Mouse (Mus musculus): ENCODE data around the gene Lair1. TPM values are rescaled to one million over a fixed set of nuclear protein-coding genes. Genes with fewer than 3 reads are reported as not detected.

Gene Lair1
- polyA plus RNA-seq (2015; fragmentation: Nextera tagmentation; extraction: Ambion mirVana): 2.1 and 2.2 TPM in 2 replicates

DNA sequence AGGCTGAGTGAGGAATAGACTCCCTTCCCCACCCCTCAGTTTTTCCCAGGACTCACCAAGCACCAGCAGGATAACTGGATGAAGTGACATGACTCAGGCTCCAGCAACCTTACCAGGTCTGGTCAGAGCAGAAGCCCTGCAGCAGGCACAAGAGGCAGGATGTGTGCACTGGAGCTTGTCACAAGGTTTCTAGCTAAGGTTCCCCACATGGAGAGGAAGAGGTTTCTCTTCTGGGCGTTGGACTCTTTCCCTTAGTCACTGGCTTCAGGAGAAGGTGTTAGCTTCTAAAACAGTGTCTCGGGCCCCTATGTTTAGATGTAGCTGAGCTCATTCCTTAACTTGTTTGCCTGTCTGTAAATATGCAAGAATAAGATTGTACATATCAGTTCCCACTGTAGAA lies at the start of gene Lair1:
Lair1 (minus strand) TSS at position 192 of the 400 bp plus-strand sequence.
- no peak within 1 kb of the TSS for H3K9ac ChIP-seq
- no peak within 1 kb of the TSS for H3K4me2 ChIP-seq
- no peaks in the 10 kb centered on the region for H3K36me3 ChIP-seq
- H3K27ac ChIP-seq: no peak within 1 kb of the TSS
- H3K4me3 ChIP-seq (replicated peaks): no peak within 1 kb of the TSS
- no peak for ATAC-seq (ENCODE audit: insufficient read depth, low FRiP score, low read depth)
- H3K27me3 ChIP-seq (replicated peaks): no peaks in the 10 kb centered on the region
- H3K4me1 ChIP-seq: no peaks in the 10 kb centered on the region
- 59% methylated on average over 2 of the region's 2 CpGs for WGBS
- H3K9me3 ChIP-seq: no peaks in the 10 kb centered on the region

DNA sequence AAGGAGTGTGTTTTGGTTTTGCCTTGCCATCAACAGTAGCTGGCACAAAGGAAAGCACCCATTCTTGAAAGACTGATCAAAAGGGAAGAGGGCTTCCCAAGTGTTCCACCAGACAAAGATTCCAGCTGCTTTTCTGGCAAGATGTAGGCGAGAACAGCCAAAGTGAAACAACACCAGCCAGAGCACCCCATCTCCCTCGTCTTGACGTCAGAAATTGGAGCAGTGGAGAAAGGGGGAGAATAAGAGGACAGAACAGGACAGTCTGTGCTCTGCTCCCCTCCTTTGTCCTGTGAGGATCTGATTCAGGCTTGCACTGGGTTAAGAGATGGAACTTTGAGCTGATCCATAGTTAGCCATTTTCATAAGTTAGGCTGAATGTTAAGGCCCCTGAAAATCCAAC lies 48.8 kb upstream of the Lair1 start:
- WGBS: 61% methylated on average over 3 of the region's 3 CpGs

DNA sequence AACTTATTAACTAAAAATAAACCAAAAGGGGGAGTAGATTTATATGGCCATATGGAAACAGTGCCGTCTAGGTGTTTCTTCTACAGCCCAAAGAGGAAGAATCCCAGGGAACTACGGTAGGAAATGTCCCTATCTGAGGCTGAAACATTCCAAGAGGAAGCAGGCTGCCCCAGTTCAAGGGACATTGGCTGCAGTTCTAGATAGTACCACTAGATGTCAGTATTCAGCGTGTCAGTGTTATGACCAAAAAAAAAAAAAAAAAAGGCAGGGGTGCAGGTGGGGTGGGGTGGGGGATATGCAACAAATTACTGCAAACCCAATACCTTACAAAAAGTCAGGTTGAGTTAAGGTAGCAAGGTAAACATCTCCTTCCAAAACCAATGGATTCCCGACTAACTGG lies 40.4 kb upstream of the Lair1 start:
- no peaks in the 10 kb centered on the region for H3K9me3 ChIP-seq
- no peak for ATAC-seq (ENCODE audit: insufficient read depth, low FRiP score, low read depth)

More for the DNA sequence above, 48.8 kb upstream of the Lair1 start:
- H3K4me3 ChIP-seq (replicated peaks): no peak overlapping the region
- no peak overlapping the region for H3K27ac ChIP-seq
- no peaks in the 10 kb centered on the region for H3K4me1 ChIP-seq
- no peaks in the 10 kb centered on the region for H3K9me3 ChIP-seq
- no peak overlapping the region for H3K9ac ChIP-seq
- no peak overlapping the region for H3K4me2 ChIP-seq
- no peaks in the 10 kb centered on the region for H3K27me3 ChIP-seq (replicated peaks)
- ATAC-seq (ENCODE audit: insufficient read depth, low FRiP score, low read depth): no peak
- no peaks in the 10 kb centered on the region for H3K36me3 ChIP-seq

DNA sequence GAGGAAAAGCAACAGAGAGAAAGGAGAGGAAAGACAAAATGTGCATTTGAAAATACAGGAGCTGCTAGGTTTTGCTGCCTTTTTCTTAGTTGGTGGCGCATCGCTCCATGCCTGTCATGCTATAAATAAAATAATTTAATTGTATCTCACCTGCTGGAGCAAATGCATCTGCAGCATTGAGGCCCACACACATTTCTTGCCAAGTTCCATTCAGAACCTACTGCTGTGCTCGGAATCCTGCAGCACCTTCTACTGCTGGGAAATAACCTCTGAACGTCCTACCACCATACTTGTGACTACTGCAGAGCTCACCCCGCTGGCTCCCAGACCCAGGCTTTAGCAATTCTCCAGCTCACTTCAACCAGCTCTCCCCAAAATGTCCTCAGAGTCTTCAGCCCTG lies 38.1 kb upstream of the Lair1 start:
- H3K9ac ChIP-seq: no peak overlapping the region
- WGBS: 82% methylated on average over 5 of the region's 5 CpGs
- no peak for ATAC-seq (ENCODE audit: insufficient read depth, low FRiP score, low read depth)

More for the DNA sequence above, 40.4 kb upstream of the Lair1 start:
- no peak overlapping the region for H3K27ac ChIP-seq
- H3K4me3 ChIP-seq (replicated peaks): no peak overlapping the region
- 21% methylated on average over 4 of the region's 4 CpGs for WGBS
- H3K36me3 ChIP-seq: no peaks in the 10 kb centered on the region
- H3K27me3 ChIP-seq (replicated peaks): no peaks in the 10 kb centered on the region
- H3K4me1 ChIP-seq: no peaks in the 10 kb centered on the region
- no peak overlapping the region for H3K9ac ChIP-seq
- H3K4me2 ChIP-seq: no peak overlapping the region

DNA sequence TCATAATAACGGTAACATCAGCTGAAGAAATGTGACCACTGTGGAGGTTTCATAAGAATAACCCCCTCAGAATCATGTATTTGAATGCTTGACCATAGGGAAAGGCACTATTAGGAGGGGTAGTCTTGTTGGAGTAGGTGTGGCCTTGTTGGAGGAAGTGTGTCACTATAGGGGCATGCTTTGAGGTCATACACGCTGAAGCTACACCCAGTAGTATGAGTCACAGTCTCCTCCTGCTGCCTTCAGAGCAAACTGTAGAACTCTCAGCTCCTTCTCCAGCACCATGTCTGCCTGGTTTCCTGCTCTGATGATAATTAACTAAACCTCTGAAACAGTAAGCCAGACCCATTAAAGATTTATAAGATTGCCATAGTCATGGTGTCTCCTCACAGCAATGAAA lies 35.8 kb upstream of the Lair1 start:
- Histone ChIP-seq H3K9me3 (no peaks in the 10 kb centered on the region), H3K36me3 (no peaks in the 10 kb centered on the region), H3K4me1 (no peaks in the 10 kb centered on the region), H3K4me2 (no peak overlapping the region), H3K27ac (no peak overlapping the region), H3K9ac (no peak overlapping the region), H3K27me3 (replicated peaks) (no peaks in the 10 kb centered on the region), H3K4me3 (replicated peaks) (no peak overlapping the region)
- no peak; the same call in 1 of the 2 replicates for ATAC-seq (ENCODE audit: insufficient read depth, low FRiP score, low read depth)
- WGBS: 68% methylated on average over 2 of the region's 2 CpGs

More for the DNA sequence above, 38.1 kb upstream of the Lair1 start:
- no peaks in the 10 kb centered on the region for H3K9me3 ChIP-seq
- H3K27ac ChIP-seq: no peak overlapping the region
- no peaks in the 10 kb centered on the region for H3K36me3 ChIP-seq
- H3K4me2 ChIP-seq: no peak overlapping the region
- no peaks in the 10 kb centered on the region for H3K27me3 ChIP-seq (replicated peaks)
- H3K4me1 ChIP-seq: no peaks in the 10 kb centered on the region
- no peak overlapping the region for H3K4me3 ChIP-seq (replicated peaks)

DNA sequence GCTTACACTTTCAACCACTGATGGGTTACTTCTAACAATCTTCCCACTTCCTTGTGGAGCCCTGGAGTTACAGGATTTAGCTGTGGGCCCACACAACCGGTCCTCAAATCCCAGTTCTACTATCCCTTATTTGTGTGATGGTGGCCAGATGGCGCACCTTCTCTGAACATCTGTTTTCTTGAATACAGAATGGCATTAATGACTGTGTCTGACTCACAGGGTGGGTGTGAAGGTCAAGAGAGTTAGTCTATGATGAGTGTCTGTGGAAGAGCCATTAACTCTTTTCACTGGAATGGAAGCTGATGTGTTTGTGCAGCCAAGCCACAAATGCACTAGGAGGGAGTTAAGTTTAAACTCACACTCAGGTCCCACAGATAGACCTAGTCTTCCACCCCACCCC lies 35.3 kb upstream of the Lair1 start:
- no peak for ATAC-seq (ENCODE audit: insufficient read depth, low FRiP score, low read depth)
- Histone ChIP-seq H3K27ac (no peak overlapping the region), H3K9ac (no peak overlapping the region), H3K4me1 (no peaks in the 10 kb centered on the region), H3K4me2 (no peak overlapping the region), H3K27me3 (replicated peaks) (no peaks in the 10 kb centered on the region), H3K4me3 (replicated peaks) (no peak overlapping the region), H3K36me3 (no peaks in the 10 kb centered on the region), H3K9me3 (no peaks in the 10 kb centered on the region)
- WGBS: 73% methylated on average over 2 of the region's 2 CpGs

DNA sequence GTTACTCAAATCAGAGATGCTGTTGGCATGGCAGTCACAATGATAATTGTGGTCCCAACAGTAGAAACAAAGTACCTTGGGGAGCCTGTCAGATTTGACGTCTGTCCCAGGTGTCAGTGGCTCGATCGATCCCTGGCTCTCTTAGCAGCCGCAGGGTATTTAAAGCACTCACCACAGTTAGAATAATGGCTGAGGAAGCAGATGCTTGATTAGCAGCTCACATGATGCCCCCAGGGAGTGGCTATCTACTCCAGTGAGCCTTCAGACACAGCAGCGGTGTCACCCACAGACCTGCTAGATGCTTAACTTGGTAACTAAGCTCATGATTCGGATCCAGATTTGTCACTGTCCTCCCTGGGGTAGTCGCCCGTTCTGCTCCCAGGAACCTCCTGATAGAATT lies 28.2 kb upstream of the Lair1 start:
- Histone ChIP-seq H3K9me3 (no peaks in the 10 kb centered on the region), H3K36me3 (no peaks in the 10 kb centered on the region), H3K4me3 (replicated peaks) (no peak overlapping the region), H3K4me2 (no peak overlapping the region), H3K27ac (no peak overlapping the region), H3K27me3 (replicated peaks) (no peaks in the 10 kb centered on the region), H3K9ac (no peak overlapping the region), H3K4me1 (no peaks in the 10 kb centered on the region)
- no peak for ATAC-seq (ENCODE audit: insufficient read depth, low FRiP score, low read depth)
- WGBS: 46% methylated on average over 8 of the region's 8 CpGs

DNA sequence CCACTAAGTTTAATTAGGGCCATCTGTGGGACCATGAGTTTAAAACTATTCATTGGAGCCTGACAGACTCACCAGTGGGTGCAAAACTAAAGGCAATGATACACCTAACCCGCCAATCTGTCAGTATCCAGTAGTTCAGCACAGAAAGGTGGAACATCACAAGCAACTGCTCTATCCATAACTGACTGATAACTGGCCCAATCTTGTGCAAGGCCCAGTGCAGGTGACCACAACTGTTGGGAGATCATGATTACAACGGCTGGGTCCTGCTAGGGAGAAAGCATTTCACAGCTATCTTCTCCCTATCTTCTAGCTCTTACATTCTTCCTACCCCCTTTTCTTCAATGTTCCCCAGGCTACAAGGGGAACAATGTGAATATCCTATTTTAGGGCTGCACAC lies 25.7 kb upstream of the Lair1 start:
- Histone ChIP-seq H3K27ac (no peak overlapping the region), H3K4me2 (no peak overlapping the region), H3K4me1 (no peaks in the 10 kb centered on the region), H3K9me3 (no peaks in the 10 kb centered on the region), H3K27me3 (replicated peaks) (no peaks in the 10 kb centered on the region), H3K36me3 (no peaks in the 10 kb centered on the region), H3K9ac (no peak overlapping the region), H3K4me3 (replicated peaks) (no peak overlapping the region)
- WGBS: 63% methylated on average over 2 of the region's 2 CpGs
- ATAC-seq (ENCODE audit: insufficient read depth, low FRiP score, low read depth): no peak

DNA sequence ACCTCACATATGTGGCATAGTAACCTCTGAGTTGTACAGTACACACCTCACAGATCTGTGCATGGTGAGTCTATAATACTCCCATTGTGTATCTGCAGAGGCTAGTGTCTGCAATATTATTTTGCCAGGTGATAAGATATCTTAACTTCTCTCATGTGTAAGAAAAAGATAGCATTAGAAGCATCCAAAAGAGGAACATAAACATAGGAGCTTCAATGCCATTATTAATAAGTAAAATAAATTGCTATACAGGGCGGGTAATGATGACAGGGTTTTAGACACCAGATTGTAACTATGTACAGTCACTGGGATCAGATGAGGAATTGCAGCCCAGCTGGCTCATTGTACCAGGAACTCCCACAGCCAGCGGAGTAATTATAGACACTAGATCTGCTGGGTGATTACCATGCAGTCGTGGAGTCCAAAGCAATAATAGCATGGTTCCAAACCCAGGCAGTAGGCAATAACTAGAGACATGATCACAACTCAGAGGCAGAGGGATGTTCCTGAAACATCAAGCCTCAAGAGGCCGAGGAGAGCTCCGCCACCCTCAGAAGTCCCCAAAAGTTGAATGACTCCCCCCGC lies 25.0 kb upstream of the Lair1 start:
- Histone ChIP-seq H3K4me2 (no peak overlapping the region), H3K9ac (no peak overlapping the region), H3K36me3 (no peaks in the 10 kb centered on the region), H3K4me3 (replicated peaks) (no peak overlapping the region), H3K27ac (no peak overlapping the region), H3K9me3 (no peaks in the 10 kb centered on the region), H3K4me1 (no peaks in the 10 kb centered on the region), H3K27me3 (replicated peaks) (no peaks in the 10 kb centered on the region)
- WGBS: 66% methylated on average over 6 of the region's 6 CpGs
- ATAC-seq (ENCODE audit: insufficient read depth, low FRiP score, low read depth): no peak

DNA sequence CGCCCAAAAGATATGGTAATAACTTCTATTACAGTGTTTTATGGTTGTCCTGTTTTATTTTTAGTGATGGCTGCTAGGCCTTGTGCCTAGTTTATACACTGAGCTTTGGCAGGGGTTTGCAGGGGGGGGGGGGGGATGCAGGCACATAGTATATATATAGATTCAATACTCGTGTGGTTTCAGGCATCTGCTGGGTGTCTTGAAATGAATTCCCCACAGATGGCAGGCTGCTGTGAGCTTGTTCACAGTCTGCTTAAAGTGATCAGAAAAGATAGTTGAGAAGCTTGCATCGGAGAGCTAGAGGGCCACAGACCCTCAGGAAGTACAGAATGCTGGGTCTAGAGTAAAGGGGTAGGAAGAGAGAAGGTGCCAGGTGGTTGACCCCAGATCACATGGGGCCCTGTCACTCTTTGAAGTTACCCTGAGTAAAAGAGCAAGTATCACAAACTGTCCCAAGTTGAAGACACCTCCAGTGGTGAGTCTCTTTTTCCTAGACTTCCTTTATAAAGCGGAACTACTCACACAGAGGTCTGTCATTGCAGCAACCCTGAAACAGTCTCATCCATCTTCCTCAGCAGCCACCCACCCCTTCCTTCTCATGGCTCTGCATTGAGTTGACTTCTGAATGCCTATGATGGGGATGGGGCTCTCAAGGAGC lies 24.4 kb upstream of the Lair1 start:
- no peaks in the 10 kb centered on the region for H3K36me3 ChIP-seq
- H3K4me2 ChIP-seq: no peak overlapping the region
- WGBS: 68% methylated on average over 4 of the region's 4 CpGs
- H3K27ac ChIP-seq: no peak overlapping the region
- no peaks in the 10 kb centered on the region for H3K9me3 ChIP-seq
- H3K4me1 ChIP-seq: no peaks in the 10 kb centered on the region
- ATAC-seq (ENCODE audit: insufficient read depth, low FRiP score, low read depth): no peak
- H3K27me3 ChIP-seq (replicated peaks): no peaks in the 10 kb centered on the region
- no peak overlapping the region for H3K4me3 ChIP-seq (replicated peaks)
- no peak overlapping the region for H3K9ac ChIP-seq

DNA sequence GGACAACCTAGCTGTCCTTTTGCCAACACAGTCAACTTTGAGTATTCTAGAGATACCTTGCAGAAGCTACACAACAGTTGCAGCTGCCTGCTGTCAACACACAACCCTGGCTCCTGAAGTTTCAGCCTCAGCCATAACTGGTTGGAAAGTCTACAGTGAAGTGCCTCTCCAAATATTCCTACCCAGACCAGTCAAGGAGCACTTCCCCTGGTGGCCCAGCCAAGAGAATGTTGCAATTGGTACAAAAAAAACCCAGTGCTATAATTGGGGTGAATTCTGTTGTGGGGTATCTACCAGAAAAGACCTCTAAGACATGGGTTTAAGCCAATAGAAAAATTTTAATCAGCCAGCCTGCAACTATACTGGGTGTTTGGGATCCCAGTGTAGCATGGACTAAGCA lies 22.6 kb upstream of the Lair1 start:
- Histone ChIP-seq H3K9ac (no peak overlapping the region), H3K27ac (no peak overlapping the region), H3K27me3 (replicated peaks) (no peaks in the 10 kb centered on the region), H3K4me1 (no peaks in the 10 kb centered on the region), H3K4me2 (no peak overlapping the region), H3K4me3 (replicated peaks) (no peak overlapping the region), H3K36me3 (no peaks in the 10 kb centered on the region), H3K9me3 (no peaks in the 10 kb centered on the region)
- ATAC-seq (ENCODE audit: insufficient read depth, low FRiP score, low read depth): no peak

DNA sequence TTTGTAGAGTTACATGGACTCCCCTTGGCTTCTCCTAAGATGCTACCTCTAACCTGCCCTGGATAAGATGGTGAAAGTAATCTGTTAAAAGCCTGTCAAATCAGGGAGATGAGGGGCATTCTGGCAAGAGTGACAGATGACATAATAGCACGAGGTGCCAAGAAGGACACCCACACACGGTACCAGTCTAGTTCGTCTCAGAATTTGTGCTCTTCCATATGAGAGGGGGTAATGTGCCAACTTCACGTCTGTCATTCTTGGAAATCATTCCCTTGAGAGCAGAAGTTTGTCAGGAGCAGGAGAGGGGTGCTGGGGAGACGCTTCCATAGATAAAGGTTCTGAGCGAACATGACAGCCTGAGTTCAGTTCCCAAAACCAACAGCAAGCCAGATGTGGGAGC lies 21.2 kb upstream of the Lair1 start:
- Histone ChIP-seq H3K27me3 (replicated peaks) (no peaks in the 10 kb centered on the region), H3K9me3 (no peaks in the 10 kb centered on the region), H3K27ac (no peak overlapping the region), H3K4me1 (no peaks in the 10 kb centered on the region), H3K9ac (no peak overlapping the region), H3K4me3 (replicated peaks) (no peak overlapping the region), H3K36me3 (no peaks in the 10 kb centered on the region), H3K4me2 (no peak overlapping the region)
- 69% methylated on average over 6 of the region's 6 CpGs for WGBS
- no peak for ATAC-seq (ENCODE audit: insufficient read depth, low FRiP score, low read depth)

DNA sequence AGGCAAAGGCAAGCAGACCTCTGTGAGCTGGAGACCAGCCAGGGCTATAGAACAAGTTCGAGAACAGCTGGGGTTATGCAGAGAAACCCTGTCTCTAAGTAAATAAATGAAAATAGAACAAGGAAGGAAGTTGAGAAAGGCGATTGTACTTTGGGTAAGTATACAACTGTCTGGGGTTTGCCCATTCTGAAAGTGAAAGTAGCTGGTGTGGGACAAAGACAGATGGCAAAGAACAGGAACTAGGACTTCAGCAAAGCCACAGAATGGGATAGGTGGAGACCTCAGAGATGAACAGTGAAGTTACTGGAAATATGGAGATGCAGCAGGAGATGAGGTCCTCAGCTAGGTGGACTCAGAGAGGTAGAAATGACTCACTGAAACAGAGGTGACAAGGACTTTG lies 19.8 kb upstream of the Lair1 start:
- peak; percentile 64 for ATAC-seq (ENCODE audit: insufficient read depth, low FRiP score, low read depth)
- Histone ChIP-seq H3K4me3 (replicated peaks) (no peak overlapping the region), H3K4me1 (no peaks in the 10 kb centered on the region), H3K9me3 (no peaks in the 10 kb centered on the region), H3K9ac (no peak overlapping the region), H3K27me3 (replicated peaks) (no peaks in the 10 kb centered on the region), H3K36me3 (no peaks in the 10 kb centered on the region), H3K27ac (peak overlapping the region; percentile 66), H3K4me2 (peak overlapping the region; percentile 33)
- WGBS: 7% methylated on average over 2 of the region's 2 CpGs
